Comparison of ENCODE assay signal across 10 mouse cellular contexts in genomic region chr13:11545841-11546240, GRCm38 (mm10).
DNase-seq lines count a peak whose midpoint lies in the region; ATAC-seq lines count a peak whose summit lies in the region.
"Had no signal": no experiment of that assay in that cellular context is flagged by ENCODE, and none has a peak within 500 bp of the region (broad histone marks: within the 10 kb centered on the region; RNA-seq: fewer than 3 reads in every experiment).

No protein-coding gene starts in this region.

- H3K36me3 ChIP-seq in heart, embryonic 10.5 days: no peaks in the 10 kb centered on the region
- no peaks in the 10 kb centered on the region for H3K36me3 ChIP-seq in neural tube, embryonic 11.5 days (ENCODE audit: control insufficient read depth, insufficient read depth, low read length)
- H3K36me3 ChIP-seq: heart, embryonic 13.5 days; limb, embryonic 13.5 days had no signal

- no peak overlapping the region for H3K27ac ChIP-seq in heart, embryonic 10.5 days
- H3K27ac ChIP-seq in neural tube, embryonic 11.5 days (ENCODE audit: low read depth, low read length): no peak overlapping the region
- H3K27ac ChIP-seq: heart, embryonic 13.5 days; limb, embryonic 13.5 days had no signal

- H3K4me3 ChIP-seq in heart, embryonic 10.5 days: no peak overlapping the region
- H3K4me3 ChIP-seq in neural tube, embryonic 11.5 days (ENCODE audit: low read depth, low read length): no peak overlapping the region
- H3K4me3 ChIP-seq: heart, embryonic 13.5 days; limb, embryonic 13.5 days had no signal

- H3K9ac ChIP-seq in neural tube, embryonic 11.5 days (ENCODE audit: low read length): no peak overlapping the region
- H3K9ac ChIP-seq: heart, embryonic 13.5 days; limb, embryonic 13.5 days had no signal

- 45% methylated on average over 7 of the region's 7 CpGs for WGBS in heart, embryonic 10.5 days
- 50% methylated on average over 7 of the region's 7 CpGs for WGBS in neural tube, embryonic 11.5 days

- peaks cover 5% of the 10 kb centered on the region for H3K4me1 ChIP-seq in heart, embryonic 10.5 days
- H3K4me1 ChIP-seq in neural tube, embryonic 11.5 days (ENCODE audit: control insufficient read depth, insufficient read depth, low read length): no peaks in the 10 kb centered on the region
- H3K4me1 ChIP-seq: limb, embryonic 13.5 days had no signal

- H3K4me2 ChIP-seq in neural tube, embryonic 11.5 days (ENCODE audit: low read depth): no peak overlapping the region
- H3K4me2 ChIP-seq: heart, embryonic 13.5 days; limb, embryonic 13.5 days had no signal

- ATAC-seq in neural tube, embryonic 11.5 days (ENCODE audit: insufficient read depth, low FRiP score, low TSS enrichment): no peak

- H3K9me3 ChIP-seq in heart, embryonic 10.5 days: no peaks in the 10 kb centered on the region
- H3K9me3 ChIP-seq in neural tube, embryonic 11.5 days (ENCODE audit: control insufficient read depth, low read length): no peaks in the 10 kb centered on the region
- H3K9me3 ChIP-seq: heart, embryonic 13.5 days; limb, embryonic 13.5 days had no signal

- H3K27me3 ChIP-seq in heart, embryonic 10.5 days (ENCODE audit: insufficient read depth, poor library complexity, severe bottlenecking): no peaks in the 10 kb centered on the region
- H3K27me3 ChIP-seq in neural tube, embryonic 11.5 days (ENCODE audit: control insufficient read depth, insufficient read depth, low read length): no peaks in the 10 kb centered on the region
- H3K27me3 ChIP-seq: heart, embryonic 13.5 days; limb, embryonic 13.5 days had no signal

- peak; percentile 79 for DNase-seq in heart, embryonic 10.5 days (ENCODE audit: low spot score)
- no peak for DNase-seq in heart, adult 11 months
- DNase-seq in lung, postnatal 10 days: peak; percentile 12
- DNase-seq in lung, postnatal 25 days (ENCODE audit: low spot score): no peak
- peak; percentile 39 for DNase-seq in embryo, embryonic 11.5 days (ENCODE audit: low read depth, low spot score)
- peak; percentile 20 for DNase-seq in neural tube, embryonic 11.5 days (ENCODE audit: low spot score)
- DNase-seq in layer of hippocampus, postnatal 25 days (ENCODE audit: extremely low spot score in 1 of 2, low spot score in 1 of 2): no peak
- no peak for DNase-seq in left cerebral cortex, adult 18-20 months (ENCODE audit: low spot score in 2 of 2)

Comparison
In these comparisons a context has a peak if more than half of its experiments do, and no peak if none do; other contexts are left out.
1. DNase-seq: peak in heart, embryonic 10.5 days (single experiment), lung, postnatal 10 days (single experiment), embryo, embryonic 11.5 days (single experiment) and neural tube, embryonic 11.5 days (single experiment); none in heart, adult 11 months (single experiment), lung, postnatal 25 days (single experiment), layer of hippocampus, postnatal 25 days (0 of 2) and left cerebral cortex, adult 18-20 months (0 of 2).